Mouse (Mus musculus) liver, postnatal 0 days (tissue): ENCODE measurements around the gene Pidd1.
A peak's percentile ranks its signal among the peaks of the same experiment; 100 is the strongest.

Experiments used
- CTCF ChIP-seq: sonication (generic); IDR thresholded peaks from 2 replicates; pipeline ENCODE4 v1.5.1; 2016; ENCODE audit warnings: antibody characterized with exemption, low read depth
- EP300 ChIP-seq: IDR thresholded peaks from 2 replicates; pipeline ENCODE4 v1.6.1; 2016; ENCODE audit warnings: antibody characterized with exemption, low read depth, mild to moderate bottlenecking

DNA sequence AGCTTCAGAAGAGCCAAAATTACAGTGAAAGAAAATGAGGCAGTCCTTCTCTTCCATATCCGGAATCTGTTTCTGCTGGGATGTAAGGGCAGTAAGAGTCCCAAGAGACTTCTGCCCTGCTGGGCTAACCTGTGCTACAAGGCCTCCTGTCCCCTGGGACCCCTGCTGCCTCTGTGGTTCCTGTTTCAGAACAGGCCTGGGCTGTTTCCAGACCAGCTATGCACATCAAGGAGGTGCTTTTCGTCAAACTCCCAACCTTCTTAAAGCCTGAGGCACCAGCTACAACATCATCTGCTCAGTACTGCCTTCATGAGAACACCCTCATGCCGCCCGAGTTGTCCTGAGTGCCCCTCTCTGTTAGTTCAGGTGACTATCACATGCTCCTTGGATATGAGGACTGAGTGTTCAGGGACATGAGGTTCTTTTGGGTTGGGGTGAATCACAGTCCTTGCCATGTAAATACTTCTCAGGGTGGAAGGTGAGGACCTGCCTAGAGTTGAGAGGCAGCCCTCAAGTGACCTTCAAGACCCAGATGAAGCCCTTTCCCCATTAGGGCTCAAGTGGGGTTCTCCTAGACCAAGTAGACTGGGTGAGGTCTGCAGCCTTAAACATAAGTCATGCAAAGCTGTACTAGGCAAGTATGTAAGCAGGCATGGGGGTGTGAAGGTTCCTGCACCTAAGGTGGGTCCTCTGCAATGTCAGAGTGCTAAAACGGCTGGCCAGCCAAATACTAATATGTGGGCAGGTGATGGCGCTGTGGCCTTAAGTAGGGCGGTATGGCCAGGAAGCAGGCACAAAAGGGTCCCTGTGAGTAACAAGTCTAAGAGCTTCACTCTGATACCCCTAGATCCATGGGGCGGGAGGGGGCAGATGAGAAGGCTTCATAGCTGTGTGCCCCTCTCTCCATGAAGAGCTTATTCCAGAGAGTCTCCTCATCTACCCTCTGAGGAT, 25.8 kb downstream of the Pidd1 start:
- TF ChIP-seq CTCF (peak; percentile 43), EP300 (no peak)
